ENCODE assay signal across 8 mouse cellular contexts in the genomic region with DNA sequence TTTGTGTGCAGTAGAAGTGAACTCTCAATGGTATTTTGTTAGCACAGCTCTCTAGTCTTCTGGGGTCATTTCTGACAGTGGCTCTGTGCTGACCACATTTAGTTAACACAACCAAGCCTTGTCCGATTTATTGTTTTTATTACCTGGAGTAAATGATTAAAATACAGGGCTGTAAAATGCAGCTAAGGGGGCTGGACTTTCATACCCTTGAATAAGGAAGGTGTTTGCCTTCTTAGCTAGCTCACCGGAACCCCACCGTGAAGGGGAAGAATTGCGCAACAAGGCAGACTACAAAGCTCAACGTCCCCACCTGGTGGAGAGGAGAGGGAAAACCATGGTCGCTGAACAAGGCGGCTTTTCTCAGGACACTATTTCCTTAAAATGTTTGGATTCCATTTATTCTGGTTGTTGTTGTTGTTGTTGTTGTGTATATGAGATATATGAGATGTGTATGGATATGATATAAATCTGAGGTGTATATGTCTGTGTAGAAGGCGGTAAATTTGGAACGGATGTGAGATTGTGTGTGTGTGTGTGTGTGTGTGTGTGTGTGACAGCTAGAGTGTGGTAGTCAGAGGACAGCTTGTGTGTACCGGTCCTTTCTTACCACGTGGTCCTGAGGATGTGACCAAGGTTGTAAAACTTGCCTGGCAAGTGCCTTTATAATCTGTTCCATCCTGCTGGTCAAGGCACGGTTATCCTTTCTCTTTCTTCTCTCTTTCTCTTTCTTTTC. TPM values are rescaled to one million over a fixed set of nuclear protein-coding genes. Genes with fewer than 3 reads are reported as not detected.
DNase-seq lines count a peak whose midpoint lies in the region; ATAC-seq and TF ChIP-seq lines count a peak whose summit lies in the region.

No protein-coding gene starts in this region.

- H3K27ac ChIP-seq in cerebellum, adult 2 months (ENCODE audit: insufficient read depth, low read length): no peak overlapping the region
- H3K27ac ChIP-seq in lung, postnatal 0 days (ENCODE audit: low read length): no peak overlapping the region

- no peaks in the 10 kb centered on the region for H3K27me3 ChIP-seq in cerebellum, adult 2 months (ENCODE audit: control insufficient read depth, insufficient read depth, low read length)
- no peaks in the 10 kb centered on the region for H3K27me3 ChIP-seq in lung, postnatal 0 days (replicated peaks; ENCODE audit: insufficient read depth, low read length)

- WGBS in cerebellum, adult 2 months: 18% methylated on average over 12 of the region's 12 CpGs
- WGBS in lung, postnatal 0 days: 18% methylated on average over 12 of the region's 12 CpGs

- peak; percentile 95 for TF ChIP-seq CTCF in cerebellum, adult 2 months (IDR thresholded peaks at IDR 0.05; ENCODE audit: borderline replicate concordance, insufficient read depth, low read depth, low read length)
- TF ChIP-seq CTCF in lung, postnatal 0 days (IDR thresholded peaks at IDR 0.05): peak; percentile 95

- DNase-seq in MN1 (ENCODE audit: low spot score): peak; percentile 76
- peak; percentile 69 to 72 for DNase-seq in cerebellum, adult 2 months
- peak; percentile 75 for DNase-seq in forelimb bud, embryonic 11.5 days (ENCODE audit: low read depth, low spot score)
- peak; percentile 64 for DNase-seq in layer of hippocampus, adult 9-11 months
- peak; percentile 92 for DNase-seq in lung, postnatal 0 days (ENCODE audit: low spot score)
- peak; percentile 59 for DNase-seq in ovary, postnatal 14 days (ENCODE audit: low spot score)
- DNase-seq in thymus, postnatal 14 days: peak; percentile 84

- H3K36me3 ChIP-seq in lung, postnatal 0 days (ENCODE audit: insufficient read depth, low read length): no peaks in the 10 kb centered on the region

- 0 out of 2 replicates have a peak, but pooled peaks have one; percentile 9 for TF ChIP-seq EP300 in lung, postnatal 0 days (IDR thresholded peaks at IDR 0.05)

- H3K4me2 ChIP-seq in lung, postnatal 0 days (replicated peaks; ENCODE audit: low read depth, low read length): peak overlapping the region; percentile 25

- peak; percentile 77 to 78 for ATAC-seq in hematopoietic stem cell, adult 5-6 weeks (replicated peaks in 1 of 2; ENCODE audit: insufficient read depth in 1 of 2, low FRiP score in 2 of 2, low TSS enrichment in 1 of 2, low read depth in 1 of 2, poor library complexity in 2 of 2, severe bottlenecking in 2 of 2)
- ATAC-seq in lung, postnatal 0 days: peak; percentile 62

- no peak for TF ChIP-seq POLR2A in cerebellum, adult 2 months (IDR thresholded peaks at IDR 0.05; ENCODE audit: borderline replicate concordance, insufficient read depth, low read length)

- no peaks in the 10 kb centered on the region for H3K9me3 ChIP-seq in lung, postnatal 0 days (ENCODE audit: low read length)

- no peak overlapping the region for H3K9ac ChIP-seq in lung, postnatal 0 days (replicated peaks; ENCODE audit: low read depth)

- H3K4me1 ChIP-seq in cerebellum, adult 2 months (ENCODE audit: control insufficient read depth, insufficient read depth, low read length): no peaks in the 10 kb centered on the region
- H3K4me1 ChIP-seq in lung, postnatal 0 days (ENCODE audit: insufficient read depth, low read depth, low read length): no peaks in the 10 kb centered on the region

- H3K4me3 ChIP-seq in cerebellum, adult 2 months (replicated peaks; ENCODE audit: insufficient read depth, low read depth, low read length): no peak overlapping the region
- peak overlapping the region; percentile 1; the same call in 1 of the 2 replicates for H3K4me3 ChIP-seq in lung, postnatal 0 days (ENCODE audit: low read depth, low read length)

RNA-seq across cellular contexts. Expression of a gene that starts 16.8 kb away (rescaled TPM):
- polyA plus RNA-seq in cerebellum, adult 2 months (2012; rRNA removed): 1.3 and 1.5 TPM in 2 replicates
- total RNA-seq in hematopoietic stem cell, adult 5-6 weeks (2017): 0.75 TPM in 1 of 2 replicates, not detected in the other
- polyA plus RNA-seq in lung, postnatal 0 days (2015; fragmentation: Nextera tagmentation; extraction: Ambion mirVana): 3.4 and 4.9 TPM in 2 replicates
